Mouse (Mus musculus) hindbrain, embryonic 13.5 days (tissue): Measurements from ENCODE around the gene Ift52. TPM values are rescaled to one million over a fixed set of nuclear protein-coding genes. Genes with fewer than 3 reads are reported as not detected.
A peak's percentile ranks its signal among the peaks of the same experiment; 100 is the strongest.
"Not testable (repeated sequence)": the region's sequence is repeated elsewhere in the genome, so short reads cannot be mapped to it uniquely, and the experiment has no call there.

Source experiments
- ATAC-seq: fragments of 200-750 bp; cut with Nextera tagmentation; 2 replicates; pipeline ENCODE4 v1.8.0; 2017; ENCODE audit warnings: moderate TSS enrichment; ENCODE audit not compliant: low FRiP score
- H3K27ac ChIP-seq: fragments of 300-500 bp; sonication (generic); 2 replicates; pipeline ENCODE4 v1.5.1; 2015; ENCODE audit warnings: inconsistent platforms, mild to moderate bottlenecking, moderate library complexity
- H3K27me3 ChIP-seq: fragments of 300-500 bp; sonication (generic); 2 replicates; pipeline ENCODE4 v1.6.1; 2015; ENCODE audit warnings: mild to moderate bottlenecking, inconsistent platforms
- H3K36me3 ChIP-seq: fragments of 300-500 bp; sonication (generic); 2 replicates; pipeline ENCODE4 v1.6.1; 2015; ENCODE audit warnings: mild to moderate bottlenecking, inconsistent platforms
- H3K4me1 ChIP-seq: fragments of 300-500 bp; sonication (generic); replicated peaks from 2 replicates; pipeline ENCODE4 v1.6.1; 2015; ENCODE audit warnings: inconsistent platforms
- H3K4me2 ChIP-seq: fragments of 300-500 bp; sonication (generic); 2 replicates; pipeline ENCODE4 v1.6.1; 2015; ENCODE audit warnings: inconsistent platforms, mild to moderate bottlenecking, moderate library complexity
- H3K4me3 ChIP-seq: fragments of 300-500 bp; sonication (generic); 2 replicates; pipeline ENCODE4 v1.5.1; 2015; ENCODE audit warnings: mild to moderate bottlenecking, inconsistent platforms
- H3K9ac ChIP-seq: fragments of 300-500 bp; sonication (generic); 2 replicates; pipeline ENCODE4 v1.6.1; 2015; ENCODE audit warnings: mild to moderate bottlenecking, inconsistent platforms
- H3K9me3 ChIP-seq: fragments of 300-500 bp; sonication (generic); 2 replicates; pipeline ENCODE4 v1.6.1; 2016; ENCODE audit warnings: inconsistent platforms
- WGBS: fragments of 180-500 bp; shearing (Covaris S2); methylation state at CpG from one replicate; pipeline ENCODE4 v1.1.7; 2015; 5-methylcytosine and 5-hydroxymethylcytosine counted together
- polyA plus RNA-seq: library from polyadenylated mRNA; unstranded; fragments of >200 nt; fragmentation: Nextera tagmentation; extraction: Ambion mirVana; gene quantifications from 2 replicates; pipeline ENCODE4 v1.2.1, GENCODE M21; 2015

The Ift52 gene
- polyA plus RNA-seq, 1 experiment from 2014 or later = 43.7 TPM

DNA sequence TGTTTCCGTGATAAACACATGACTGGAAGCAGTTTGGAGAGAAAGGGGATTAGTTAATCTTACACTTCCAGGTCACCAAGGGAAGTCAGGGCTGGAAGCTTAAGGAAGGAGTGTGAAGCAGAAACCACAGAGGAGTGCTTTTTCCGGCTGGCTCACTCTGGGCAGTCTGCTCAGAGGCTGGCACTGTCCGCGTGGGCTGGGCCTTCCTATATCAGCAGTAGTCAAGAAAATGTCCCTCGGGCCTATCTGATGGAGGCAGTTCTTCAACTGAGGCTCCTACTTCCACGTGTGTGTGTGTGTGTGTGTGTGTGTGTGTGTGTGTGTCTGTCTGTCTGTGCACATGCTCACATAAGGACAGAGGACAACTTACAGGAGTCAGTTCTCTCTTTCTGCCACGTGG, 22.8 kb downstream of the Ift52 start:
- Histone ChIP-seq H3K27me3 (no peaks in the 10 kb centered on the region), H3K9ac (no peak overlapping the region), H3K9me3 (no peaks in the 10 kb centered on the region), H3K4me1 (no peaks in the 10 kb centered on the region), H3K27ac (no peak overlapping the region), H3K4me3 (no peak overlapping the region), H3K4me2 (no peak overlapping the region), H3K36me3 (peaks cover 92% of the 10 kb centered on the region)
- ATAC-seq = no peak
- 87% methylated on average over 7 of the region's 7 CpGs for WGBS

GRCm38 (mm10) chr2:163048125-163048524, 31.0 kb downstream of the Ift52 start:
- Histone ChIP-seq H3K4me1 (0 out of 2 replicates have a peak, but pooled peaks cover 3% of the 10 kb centered on the region), H3K9me3 (no peaks in the 10 kb centered on the region), H3K36me3 (peaks cover 46% of the 10 kb centered on the region), H3K4me3 (peak overlapping the region; percentile 29), H3K27ac (no peak overlapping the region), H3K4me2 (peak overlapping the region; percentile 52), H3K9ac (no peak overlapping the region), H3K27me3 (0 out of 2 replicates have a peak, but pooled peaks cover 3% of the 10 kb centered on the region)
- 2% methylated on average over 10 of the region's 10 CpGs for WGBS
- 0 out of 2 replicates have a peak, but pooled peaks have one; percentile 54 for ATAC-seq

DNA sequence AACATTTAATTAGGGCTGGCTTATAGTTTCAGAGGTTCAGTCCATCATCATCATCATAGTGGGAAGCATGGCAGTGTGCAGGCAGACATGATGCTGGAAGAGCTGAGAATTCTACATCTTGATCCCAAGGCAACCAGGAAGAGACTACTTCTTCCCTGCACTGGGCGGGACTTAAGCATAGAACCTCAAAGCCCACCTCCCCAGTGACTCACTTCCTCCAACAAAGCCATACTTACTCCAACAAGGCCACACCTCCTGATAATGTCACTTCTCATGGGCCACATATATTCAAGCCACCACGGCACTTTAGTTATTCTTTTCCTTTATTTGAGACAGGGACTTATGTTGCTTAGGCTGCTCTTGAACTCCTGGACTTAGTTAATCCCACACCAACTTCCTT, 32.0 kb downstream of the Ift52 start:
- H3K4me2 ChIP-seq = no peak overlapping the region
- H3K4me3 ChIP-seq = no peak overlapping the region
- no peaks in the 10 kb centered on the region for H3K9me3 ChIP-seq
- 0 out of 2 replicates have a peak, but pooled peaks cover 5% of the 10 kb centered on the region for H3K27me3 ChIP-seq
- H3K27ac ChIP-seq = no peak overlapping the region
- H3K4me1 ChIP-seq = peaks cover 9% of the 10 kb centered on the region
- no peak for ATAC-seq
- H3K9ac ChIP-seq = no peak overlapping the region
- peaks cover 36% of the 10 kb centered on the region for H3K36me3 ChIP-seq
- 96% methylated on average over 2 of the region's 2 CpGs for WGBS

GRCm38 (mm10) chr2:163051691-163052090, 34.5 kb downstream of the Ift52 start:
- no peak overlapping the region for H3K9ac ChIP-seq
- ATAC-seq = no peak
- peaks cover 15% of the 10 kb centered on the region for H3K36me3 ChIP-seq
- 83% methylated on average over 1 of the region's 1 CpGs for WGBS
- H3K27me3 ChIP-seq = peaks cover 19% of the 10 kb centered on the region
- H3K4me2 ChIP-seq = no peak overlapping the region
- H3K9me3 ChIP-seq = no peaks in the 10 kb centered on the region
- H3K4me3 ChIP-seq = no peak overlapping the region
- no peak overlapping the region for H3K27ac ChIP-seq
- peaks cover 23% of the 10 kb centered on the region for H3K4me1 ChIP-seq

DNA sequence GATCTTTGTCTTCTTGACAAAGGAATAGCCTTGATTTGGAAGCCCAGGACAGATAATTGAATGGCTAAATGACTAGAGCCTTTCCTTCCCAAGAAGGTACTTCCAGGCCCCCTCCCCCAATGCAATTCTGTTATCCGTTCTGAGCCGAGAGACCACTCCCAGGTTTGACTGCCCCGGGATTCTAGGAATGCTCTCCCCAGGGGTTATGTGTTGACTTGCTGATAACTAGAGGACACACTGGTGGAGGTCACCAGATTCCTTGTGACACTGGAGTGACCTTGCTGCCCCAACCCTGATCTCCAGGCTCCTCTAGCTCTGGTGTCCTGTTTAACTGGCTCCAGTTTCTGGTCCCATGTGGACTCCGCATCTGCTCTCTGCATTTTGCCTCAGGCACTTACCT, 34.9 kb downstream of the Ift52 start:
- Histone ChIP-seq H3K4me1 (peaks cover 23% of the 10 kb centered on the region), H3K9me3 (no peaks in the 10 kb centered on the region), H3K9ac (no peak overlapping the region), H3K27me3 (peaks cover 19% of the 10 kb centered on the region), H3K4me2 (no peak overlapping the region), H3K36me3 (peaks cover 11% of the 10 kb centered on the region), H3K4me3 (no peak overlapping the region), H3K27ac (no peak overlapping the region)
- no peak for ATAC-seq
- WGBS = 40% methylated on average over 4 of the region's 4 CpGs

GRCm38 (mm10) chr2:163052826-163053225, 35.7 kb downstream of the Ift52 start:
- Histone ChIP-seq H3K27me3 (peaks cover 19% of the 10 kb centered on the region), H3K4me1 (peaks cover 23% of the 10 kb centered on the region), H3K27ac (no peak overlapping the region), H3K9ac (no peak overlapping the region), H3K9me3 (no peaks in the 10 kb centered on the region), H3K4me2 (no peak overlapping the region), H3K36me3 (0 out of 2 replicates have a peak, but pooled peaks cover 6% of the 10 kb centered on the region), H3K4me3 (no peak overlapping the region)
- WGBS = 67% methylated on average over 4 of the region's 4 CpGs
- no peak for ATAC-seq

GRCm38 (mm10) chr2:163054335-163054840, 37.2 kb downstream of the Ift52 start, which contains the start of gene Mybl2:
TSS of gene Mybl2 (plus strand) at chr2:163054687.
- WGBS = under 1% methylated on average over 48 of the region's 48 CpGs
- Histone ChIP-seq H3K4me2 (peak within 1 kb of the TSS; percentile 100), H3K9me3 (no peaks in the 10 kb centered on the region), H3K4me3 (peak within 1 kb of the TSS; percentile 63), H3K36me3 (0 out of 2 replicates have a peak, but pooled peaks cover 3% of the 10 kb centered on the region), H3K27ac (no peak within 1 kb of the TSS), H3K9ac (peak within 1 kb of the TSS; percentile 63), H3K27me3 (peaks cover 19% of the 10 kb centered on the region), H3K4me1 (peaks cover 20% of the 10 kb centered on the region)
- ATAC-seq = peak; percentile 99

DNA sequence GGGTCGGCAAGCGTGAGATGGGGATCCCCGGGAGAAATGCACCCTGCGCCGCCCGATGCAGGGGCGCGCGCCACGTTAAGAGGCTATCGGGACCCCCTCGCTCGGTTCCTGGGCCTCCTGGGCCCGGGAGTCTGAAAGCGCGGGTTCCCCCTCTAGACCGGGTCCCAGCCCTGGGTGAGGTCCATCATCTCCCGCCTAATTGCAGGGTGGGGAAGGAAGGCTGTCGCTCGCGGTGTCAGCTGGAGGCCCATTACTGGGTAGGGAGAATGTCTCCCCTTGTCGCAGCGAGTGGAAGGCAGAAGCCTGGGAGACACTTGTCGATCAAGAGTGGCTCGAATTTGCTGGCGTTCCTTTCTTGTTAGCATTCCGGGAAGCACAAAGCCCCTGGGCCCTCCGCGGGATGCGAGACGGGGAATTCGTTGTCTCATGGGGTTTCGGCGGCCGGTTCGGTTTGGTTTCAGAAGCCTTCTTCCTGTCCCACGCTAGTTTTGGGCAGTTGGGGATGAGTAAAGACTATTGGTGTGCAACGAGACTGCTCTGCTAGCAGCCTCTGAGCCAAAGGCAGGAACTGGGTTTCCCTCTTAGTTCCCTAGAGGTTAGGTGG, 37.8 kb downstream of the Ift52 start:
- Histone ChIP-seq H3K36me3 (0 out of 2 replicates have a peak, but pooled peaks cover 3% of the 10 kb centered on the region), H3K4me1 (peaks cover 20% of the 10 kb centered on the region), H3K4me2 (peak overlapping the region; percentile 100), H3K27me3 (peaks cover 19% of the 10 kb centered on the region), H3K9ac (peak overlapping the region; percentile 63), H3K4me3 (peak overlapping the region; percentile 63), H3K9me3 (no peaks in the 10 kb centered on the region), H3K27ac (no peak overlapping the region)
- 1% methylated on average over 31 of the region's 38 CpGs for WGBS
- ATAC-seq = peak; percentile 21; the same call in 1 of the 2 replicates

GRCm38 (mm10) chr2:163055715-163056114, 38.6 kb downstream of the Ift52 start:
- Histone ChIP-seq H3K27ac (no peak overlapping the region), H3K27me3 (peaks cover 19% of the 10 kb centered on the region), H3K4me2 (peak overlapping the region; percentile 100), H3K4me3 (peak overlapping the region; percentile 63), H3K9me3 (no peaks in the 10 kb centered on the region), H3K4me1 (peaks cover 20% of the 10 kb centered on the region), H3K9ac (peak overlapping the region; percentile 63; the same call in 1 of the 2 replicates), H3K36me3 (no peaks in the 10 kb centered on the region)
- ATAC-seq = no peak
- 43% methylated on average over 5 of the region's 5 CpGs for WGBS

DNA sequence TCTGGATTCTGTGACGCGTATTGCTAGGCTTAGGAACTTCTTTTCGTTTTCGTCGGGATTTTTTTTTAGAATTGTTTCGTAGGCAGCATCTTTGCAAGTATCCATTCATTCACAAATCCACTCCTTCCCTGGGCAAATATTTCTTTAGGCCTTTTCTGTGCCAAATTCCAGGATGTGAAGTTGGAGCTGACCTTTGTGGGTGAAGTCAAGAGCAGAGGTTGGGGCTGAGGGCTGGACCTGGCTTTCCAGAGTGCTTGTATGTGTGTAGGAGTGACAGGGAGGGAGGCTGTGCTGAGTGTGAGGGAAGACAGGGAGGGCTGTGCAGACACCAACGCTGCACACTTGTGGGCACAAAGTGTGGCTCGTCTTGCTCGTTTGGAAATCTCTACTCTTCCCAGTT, 39.4 kb downstream of the Ift52 start:
- H3K36me3 ChIP-seq = no peaks in the 10 kb centered on the region
- peaks cover 20% of the 10 kb centered on the region for H3K4me1 ChIP-seq
- no peak overlapping the region for H3K4me3 ChIP-seq
- WGBS = 88% methylated on average over 9 of the region's 9 CpGs
- no peaks in the 10 kb centered on the region for H3K9me3 ChIP-seq
- no peak overlapping the region for H3K4me2 ChIP-seq
- no peak overlapping the region for H3K9ac ChIP-seq
- H3K27ac ChIP-seq = no peak overlapping the region
- peaks cover 19% of the 10 kb centered on the region for H3K27me3 ChIP-seq
- ATAC-seq = no peak

- H3K4me2 ChIP-seq, H3K27ac ChIP-seq, ATAC-seq, H3K9me3 ChIP-seq, H3K9ac ChIP-seq, H3K36me3 ChIP-seq, H3K4me3 ChIP-seq: not testable (repeated sequence)
- H3K27me3 ChIP-seq = peaks cover 14% of the 10 kb centered on the region
- peaks cover 15% of the 10 kb centered on the region for H3K4me1 ChIP-seq
- whole genome bisulfite sequencing = 92% methylated on average over 7 of the region's 7 CpGs
These were observed 41.8 kb downstream of the Ift52 start for GRCm38 (mm10) chr2:163058981-163059380.

DNA sequence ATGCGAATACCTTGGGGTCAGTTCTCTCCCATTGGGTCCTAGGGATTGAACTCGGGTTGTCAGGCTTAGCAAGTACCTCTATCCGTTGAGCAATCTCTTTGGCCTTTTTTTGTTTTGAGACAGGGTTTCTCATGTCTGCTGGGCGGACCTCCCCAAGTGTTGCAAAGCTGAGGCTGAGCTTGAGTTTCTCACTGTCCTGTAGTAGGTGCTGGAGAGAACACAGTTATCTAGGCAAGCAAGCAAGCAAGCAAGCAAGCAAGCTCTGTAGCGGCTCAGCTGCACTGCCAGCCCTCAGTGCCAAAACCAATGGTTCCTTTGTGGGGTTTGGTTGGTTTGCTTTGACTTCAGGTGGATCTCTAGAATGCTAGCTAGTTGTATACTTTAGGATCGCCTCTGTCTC, 43.5 kb downstream of the Ift52 start:
- Histone ChIP-seq H3K27ac (no peak overlapping the region), H3K27me3 (peaks cover 2% of the 10 kb centered on the region; the same call in 1 of the 2 replicates), H3K4me3 (no peak overlapping the region), H3K9ac (no peak overlapping the region), H3K36me3 (no peaks in the 10 kb centered on the region), H3K4me2 (no peak overlapping the region), H3K9me3 (no peaks in the 10 kb centered on the region), H3K4me1 (0 out of 2 replicates have a peak, but pooled peaks cover 2% of the 10 kb centered on the region)
- no peak for ATAC-seq
- 84% methylated on average over 6 of the region's 6 CpGs for WGBS
